Mouse (Mus musculus) CD4-positive, CD25-positive, alpha-beta regulatory T cell, adult 9 weeks (primary cell): Measurements from ENCODE around the gene Stard9. TPM values are rescaled to one million over a fixed set of nuclear protein-coding genes. Genes with fewer than 3 reads are reported as not detected.

Experiments
- polyA plus RNA-seq: library from polyadenylated mRNA; unstranded; fragments of 100-300 nt; shearing (Covaris generic); gene quantifications from one replicate; pipeline ENCODE4 v1.2.1, GENCODE M21; 2017

Stard9 gene
- 0.33 TPM for polyA plus RNA-seq

GRCm38 (mm10) chr2:120628886-120629735, at the start of gene Stard9:
Gene Stard9 (plus strand): TSS chr2:120629121.

GRCm38 (mm10) chr2:120608830-120609723, 19.8 kb upstream of the Stard9 start, which contains the start of the genes Haus2 and Lrrc57:
Gene Haus2 (plus strand): TSS chr2:120609383.
Gene Lrrc57 (minus strand): TSS chr2:120609520.

Other genes with a start within 250 kb of the Stard9 start
- gene Ganc, start 225.2 kb upstream of the Stard9 start, polyA plus RNA-seq, result 29.4 TPM
- gene Tmem87a, start 225.0 kb upstream of the Stard9 start, polyA plus RNA-seq, result 30.8 TPM
- gene Capn3, start 173.1 kb upstream of the Stard9 start, polyA plus RNA-seq, result 66.0 TPM
- gene Zfp106, start 65.3 kb upstream of the Stard9 start, polyA plus RNA-seq, result 35.0 TPM
- gene Snap23, start 61.5 kb upstream of the Stard9 start, polyA plus RNA-seq, result 62.5 TPM
- 24.8 TPM for gene Haus2, start 19.7 kb upstream of the Stard9 start, polyA plus RNA-seq
- 34.2 TPM for gene Lrrc57, start 19.6 kb upstream of the Stard9 start, polyA plus RNA-seq
- gene Cdan1, start 221.0 kb downstream of the Stard9 start, polyA plus RNA-seq, result 3.6 TPM
- gene Ttbk2, start 221.5 kb downstream of the Stard9 start, polyA plus RNA-seq, result 0.79 TPM